10 mouse cellular contexts compared by ENCODE assay signal in the genomic region with DNA sequence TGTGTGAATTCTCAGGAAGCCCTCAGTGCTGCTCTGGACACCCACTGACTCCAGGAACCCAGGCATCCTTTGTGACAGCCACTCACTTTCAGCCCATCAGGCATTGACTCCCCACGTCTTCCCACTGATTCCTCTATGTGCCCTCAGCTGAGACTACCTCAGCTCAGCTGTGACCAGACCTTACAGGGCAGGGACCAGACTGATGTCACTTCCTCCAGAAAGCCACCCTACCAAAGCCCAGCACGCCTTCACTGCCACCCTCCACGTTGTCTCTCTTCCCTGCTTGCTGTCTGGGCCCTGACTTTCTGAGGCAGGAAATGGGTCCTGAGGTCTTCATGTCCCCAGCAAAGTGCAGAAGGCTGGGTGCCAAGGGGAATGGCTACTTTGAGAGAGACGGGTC. TPM values are rescaled to one million over a fixed set of nuclear protein-coding genes. Genes with fewer than 3 reads are reported as not detected.
DNase-seq lines count a peak whose midpoint lies in the region; ATAC-seq lines count a peak whose summit lies in the region.
"Had no signal": no experiment of that assay in that cellular context is flagged by ENCODE, and none has a peak within 500 bp of the region (broad histone marks: within the 10 kb centered on the region; RNA-seq: fewer than 3 reads in every experiment).

No protein-coding gene starts in this region.

- H3K36me3 ChIP-seq in heart, embryonic 10.5 days: no peaks in the 10 kb centered on the region
- H3K36me3 ChIP-seq in neural tube, embryonic 13.5 days: no peaks in the 10 kb centered on the region
- no peaks in the 10 kb centered on the region for H3K36me3 ChIP-seq in neural tube, embryonic 15.5 days
- H3K36me3 ChIP-seq in intestine, embryonic 14.5 days (ENCODE audit: control insufficient read depth, insufficient read depth, low read length): no peaks in the 10 kb centered on the region
- no peaks in the 10 kb centered on the region for H3K36me3 ChIP-seq in stomach, embryonic 15.5 days
- no peaks in the 10 kb centered on the region for H3K36me3 ChIP-seq in hindbrain, embryonic 16.5 days (ENCODE audit: control insufficient read depth, insufficient read depth, low read length)
- no peaks in the 10 kb centered on the region for H3K36me3 ChIP-seq in forebrain, embryonic 11.5 days (ENCODE audit: control insufficient read depth, insufficient read depth, low read length)
- H3K36me3 ChIP-seq: G1E had no signal

- H3K27ac ChIP-seq in heart, embryonic 10.5 days: peak overlapping the region; percentile 67
- 0 out of 2 replicates have a peak overlapping the region, but pooled peaks have one; percentile 38 for H3K27ac ChIP-seq in neural tube, embryonic 13.5 days (replicated peaks)
- no peak overlapping the region for H3K27ac ChIP-seq in neural tube, embryonic 15.5 days (replicated peaks)
- H3K27ac ChIP-seq in intestine, embryonic 14.5 days (ENCODE audit: low read depth): peak overlapping the region; percentile 54
- H3K27ac ChIP-seq in stomach, embryonic 15.5 days: peak overlapping the region; percentile 79
- H3K27ac ChIP-seq in hindbrain, embryonic 16.5 days (ENCODE audit: low read depth, low read length): no peak overlapping the region
- no peak overlapping the region for H3K27ac ChIP-seq in forebrain, embryonic 11.5 days (ENCODE audit: low read depth, low read length)

- no peak for DNase-seq in heart, embryonic 10.5 days (ENCODE audit: low spot score)
- no peak for DNase-seq in heart, postnatal 36 days
- DNase-seq in intestine, embryonic 14.5 days (ENCODE audit: low spot score): no peak
- DNase-seq in forebrain, embryonic 11.5 days (ENCODE audit: low spot score): no peak
- DNase-seq: thymus, postnatal 36 days had no signal

- H3K4me3 ChIP-seq in heart, embryonic 10.5 days: no peak overlapping the region
- H3K4me3 ChIP-seq in neural tube, embryonic 13.5 days: no peak overlapping the region
- no peak overlapping the region for H3K4me3 ChIP-seq in neural tube, embryonic 15.5 days (replicated peaks)
- H3K4me3 ChIP-seq in intestine, embryonic 14.5 days (ENCODE audit: low read depth, low read length): no peak overlapping the region
- no peak overlapping the region for H3K4me3 ChIP-seq in stomach, embryonic 15.5 days (replicated peaks)
- no peak overlapping the region for H3K4me3 ChIP-seq in hindbrain, embryonic 16.5 days (ENCODE audit: low read length)
- no peak overlapping the region for H3K4me3 ChIP-seq in forebrain, embryonic 11.5 days (ENCODE audit: low read depth, low read length)

- no peaks in the 10 kb centered on the region for H3K9me3 ChIP-seq in heart, embryonic 10.5 days
- H3K9me3 ChIP-seq in neural tube, embryonic 13.5 days: no peaks in the 10 kb centered on the region
- no peaks in the 10 kb centered on the region for H3K9me3 ChIP-seq in neural tube, embryonic 15.5 days (replicated peaks)
- no peaks in the 10 kb centered on the region for H3K9me3 ChIP-seq in intestine, embryonic 14.5 days (ENCODE audit: control insufficient read depth, low read length)
- H3K9me3 ChIP-seq in stomach, embryonic 15.5 days: no peaks in the 10 kb centered on the region
- H3K9me3 ChIP-seq in hindbrain, embryonic 16.5 days (ENCODE audit: control insufficient read depth, low read length): no peaks in the 10 kb centered on the region
- H3K9me3 ChIP-seq in forebrain, embryonic 11.5 days (ENCODE audit: control insufficient read depth, low read length): no peaks in the 10 kb centered on the region
- H3K9me3 ChIP-seq: G1E had no signal

- H3K4me2 ChIP-seq in neural tube, embryonic 13.5 days: no peak overlapping the region
- no peak overlapping the region for H3K4me2 ChIP-seq in neural tube, embryonic 15.5 days
- H3K4me2 ChIP-seq in intestine, embryonic 14.5 days (ENCODE audit: low read length): no peak overlapping the region
- no peak overlapping the region for H3K4me2 ChIP-seq in stomach, embryonic 15.5 days
- no peak overlapping the region for H3K4me2 ChIP-seq in hindbrain, embryonic 16.5 days (ENCODE audit: low read length)
- H3K4me2 ChIP-seq in forebrain, embryonic 11.5 days (ENCODE audit: low read depth, low read length, severe bottlenecking): no peak overlapping the region

- H3K9ac ChIP-seq in neural tube, embryonic 13.5 days: no peak overlapping the region
- H3K9ac ChIP-seq in neural tube, embryonic 15.5 days (replicated peaks): no peak overlapping the region
- no peak overlapping the region for H3K9ac ChIP-seq in intestine, embryonic 14.5 days (ENCODE audit: low read length)
- H3K9ac ChIP-seq in stomach, embryonic 15.5 days: no peak overlapping the region
- H3K9ac ChIP-seq in hindbrain, embryonic 16.5 days (ENCODE audit: low read depth, low read length): no peak overlapping the region
- H3K9ac ChIP-seq in forebrain, embryonic 11.5 days (ENCODE audit: low read length): no peak overlapping the region

- H3K4me1 ChIP-seq in heart, embryonic 10.5 days: peaks cover 21% of the 10 kb centered on the region
- peaks cover 15% of the 10 kb centered on the region; the same call in 1 of the 2 replicates for H3K4me1 ChIP-seq in neural tube, embryonic 13.5 days (replicated peaks)
- no peaks in the 10 kb centered on the region for H3K4me1 ChIP-seq in neural tube, embryonic 15.5 days
- H3K4me1 ChIP-seq in intestine, embryonic 14.5 days (replicated peaks; ENCODE audit: control insufficient read depth, insufficient read depth, low read length): peaks cover 13% of the 10 kb centered on the region; the same call in 1 of the 2 replicates
- H3K4me1 ChIP-seq in stomach, embryonic 15.5 days: peaks cover 15% of the 10 kb centered on the region
- H3K4me1 ChIP-seq in hindbrain, embryonic 16.5 days (ENCODE audit: control insufficient read depth, insufficient read depth, low read depth, low read length): no peaks in the 10 kb centered on the region
- H3K4me1 ChIP-seq in forebrain, embryonic 11.5 days (replicated peaks; ENCODE audit: control insufficient read depth, insufficient read depth, low read length): no peaks in the 10 kb centered on the region

- 49% methylated on average over 4 of the region's 4 CpGs for WGBS in heart, embryonic 10.5 days
- 63% methylated on average over 4 of the region's 4 CpGs for WGBS in neural tube, embryonic 13.5 days
- WGBS in neural tube, embryonic 15.5 days: 62% methylated on average over 4 of the region's 4 CpGs
- 53% methylated on average over 4 of the region's 4 CpGs for WGBS in intestine, embryonic 14.5 days
- 52% methylated on average over 4 of the region's 4 CpGs for WGBS in stomach, embryonic 15.5 days
- 65% methylated on average over 4 of the region's 4 CpGs for WGBS in hindbrain, embryonic 16.5 days
- WGBS in forebrain, embryonic 11.5 days: 75% methylated on average over 4 of the region's 4 CpGs

- intact Hi-C loops in heart, postnatal 36 days (cut with DNase I): no loop called here

- H3K27me3 ChIP-seq in heart, embryonic 10.5 days (ENCODE audit: insufficient read depth, poor library complexity, severe bottlenecking): no peaks in the 10 kb centered on the region
- peaks cover under 1% of the 10 kb centered on the region; the same call in 1 of the 2 replicates for H3K27me3 ChIP-seq in neural tube, embryonic 13.5 days
- H3K27me3 ChIP-seq in neural tube, embryonic 15.5 days (replicated peaks): no peaks in the 10 kb centered on the region
- H3K27me3 ChIP-seq in intestine, embryonic 14.5 days (replicated peaks; ENCODE audit: control insufficient read depth, insufficient read depth, low read length): no peaks in the 10 kb centered on the region
- no peaks in the 10 kb centered on the region for H3K27me3 ChIP-seq in stomach, embryonic 15.5 days (replicated peaks)
- H3K27me3 ChIP-seq in hindbrain, embryonic 16.5 days (replicated peaks; ENCODE audit: control insufficient read depth, insufficient read depth, low read length): no peaks in the 10 kb centered on the region
- no peaks in the 10 kb centered on the region for H3K27me3 ChIP-seq in forebrain, embryonic 11.5 days (ENCODE audit: control insufficient read depth, insufficient read depth, low read length)

- no peak for ATAC-seq in neural tube, embryonic 13.5 days (ENCODE audit: low read depth)
- ATAC-seq in neural tube, embryonic 15.5 days (ENCODE audit: low FRiP score): no peak
- no peak for ATAC-seq in intestine, embryonic 14.5 days (replicated peaks; ENCODE audit: low FRiP score, low TSS enrichment, low read depth)
- ATAC-seq in stomach, embryonic 15.5 days (ENCODE audit: insufficient read depth, low FRiP score, low read depth): no peak
- ATAC-seq in hindbrain, embryonic 16.5 days: no peak
- ATAC-seq in forebrain, embryonic 11.5 days (replicated peaks; ENCODE audit: low FRiP score): no peak

RNA-seq across cellular contexts. Expression of a gene that starts 6.5 kb away (rescaled TPM):
- polyA plus RNA-seq in heart, embryonic 10.5 days (2016; fragmentation: Nextera tagmentation; extraction: Ambion mirVana): 2.0 and 2.8 TPM in 2 replicates
- total RNA-seq in heart, postnatal 36 days (2021): 1 to 10 TPM; 7.0 to 7.1 TPM
- polyA plus RNA-seq in neural tube, embryonic 13.5 days (2015; fragmentation: Nextera tagmentation; extraction: Ambion mirVana): 1.3 and 1.5 TPM in 2 replicates
- 0.99 and 2.6 TPM in 2 replicates for polyA plus RNA-seq in neural tube, embryonic 15.5 days (2015; fragmentation: Nextera tagmentation; extraction: Ambion mirVana)
- 6.1 and 7.5 TPM in 2 replicates for polyA plus RNA-seq in intestine, embryonic 14.5 days (2014; fragmentation: Nextera tagmentation; extraction: Ambion mirVana)
- polyA plus RNA-seq in stomach, embryonic 15.5 days (2015; fragmentation: Nextera tagmentation; extraction: Ambion mirVana): 19.2 and 24.9 TPM in 2 replicates
- 1.3 and 1.5 TPM in 2 replicates for polyA plus RNA-seq in hindbrain, embryonic 16.5 days (2015; fragmentation: Nextera tagmentation; extraction: Ambion mirVana)
- 1.1 and 1.2 TPM in 2 replicates for polyA plus RNA-seq in forebrain, embryonic 11.5 days (2014; fragmentation: Nextera tagmentation; extraction: Ambion mirVana)
- total RNA-seq: G1E had no signal
- polyA plus RNA-seq: G1E had no signal

Comparison
In these comparisons a context has a peak if more than half of its experiments do, and no peak if none do; other contexts are left out.
1. H3K27ac ChIP-seq: peak in heart, embryonic 10.5 days (single experiment), neural tube, embryonic 13.5 days (single experiment), intestine, embryonic 14.5 days (single experiment) and stomach, embryonic 15.5 days (single experiment); none in neural tube, embryonic 15.5 days (single experiment), hindbrain, embryonic 16.5 days (single experiment) and forebrain, embryonic 11.5 days (single experiment).